17 mouse cellular contexts compared by ENCODE assay signal in genomic region chr11:98485749-98486148, GRCm38 (mm10).
"Had no signal": no experiment of that assay in that cellular context is flagged by ENCODE, and none has a peak within 500 bp of the region (broad histone marks: within the 10 kb centered on the region; RNA-seq: fewer than 3 reads in every experiment).

No protein-coding gene starts in this region.

- H3K4me2 ChIP-seq: neural tube, embryonic 12.5 days; neural tube, embryonic 13.5 days; neural tube, embryonic 15.5 days; stomach, embryonic 15.5 days had no signal

- H3K36me3 ChIP-seq: neural tube, embryonic 12.5 days; neural tube, embryonic 13.5 days; neural tube, embryonic 15.5 days; stomach, embryonic 15.5 days had no signal

- H3K4me1 ChIP-seq: neural tube, embryonic 12.5 days; stomach, embryonic 15.5 days had no signal

- H3K9me3 ChIP-seq: neural tube, embryonic 12.5 days; neural tube, embryonic 13.5 days; neural tube, embryonic 15.5 days; stomach, embryonic 15.5 days had no signal

- H3K9ac ChIP-seq: neural tube, embryonic 12.5 days; neural tube, embryonic 13.5 days; neural tube, embryonic 15.5 days; stomach, embryonic 15.5 days had no signal

- H3K4me3 ChIP-seq: neural tube, embryonic 12.5 days; neural tube, embryonic 13.5 days; neural tube, embryonic 15.5 days; stomach, embryonic 15.5 days had no signal

- DNase-seq: retina, postnatal 1 day; right cerebral cortex, adult 18-20 months; right cerebral cortex, postnatal 14 days; right cerebral cortex, postnatal 25 days; right cerebral cortex, postnatal 4 days; spleen, adult 18-20 months; thymus, adult 18-20 months; thymus, adult 2 months; thymus, postnatal 14 days; thymus, postnatal 25 days; thymus, postnatal 36 days; thymus, postnatal 4 days had no signal

- H3K27me3 ChIP-seq: neural tube, embryonic 12.5 days; neural tube, embryonic 13.5 days; stomach, embryonic 15.5 days had no signal

- H3K27ac ChIP-seq: neural tube, embryonic 12.5 days; neural tube, embryonic 13.5 days; neural tube, embryonic 15.5 days; stomach, embryonic 15.5 days; stomach, postnatal 0 days had no signal
